Mouse (Mus musculus) fat pad, adult 2 months (tissue): ENCODE results near the gene Scoc.
"Not testable (repeated sequence)": the region's sequence is repeated elsewhere in the genome, so short reads cannot be mapped to it uniquely, and the experiment has no call there.

Source experiments
- DNase-seq: peaks from one replicate; pipeline ENCODE4 v3.0.0-alpha.2; 2011; ENCODE audit warnings: low read depth, low spot score; ENCODE audit errors: extremely low read depth

Gene Scoc

DNA sequence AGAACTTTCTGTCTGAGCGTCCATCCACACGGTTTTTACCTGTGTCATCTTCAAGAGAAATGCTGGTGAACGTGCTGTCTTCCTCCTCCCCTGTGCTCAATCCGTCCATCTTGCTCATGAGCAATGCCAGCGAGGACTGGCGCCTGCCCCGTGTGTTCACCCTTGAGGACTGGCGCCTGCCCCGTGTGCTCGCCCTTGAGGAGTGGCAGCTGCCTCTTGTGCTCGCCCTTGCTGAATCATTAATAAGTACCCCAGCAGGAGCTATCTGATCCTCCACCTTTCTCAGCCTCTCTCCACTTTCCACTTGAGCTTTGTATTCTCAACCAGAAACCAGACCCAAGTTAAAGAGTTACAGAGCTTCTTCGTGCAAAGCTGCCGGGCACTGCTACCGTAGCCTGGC, at the start of gene Scoc:
Gene Scoc (minus strand): TSS at position 170 of the 400 bp plus-strand sequence.
- no peak for DNase-seq

DNA sequence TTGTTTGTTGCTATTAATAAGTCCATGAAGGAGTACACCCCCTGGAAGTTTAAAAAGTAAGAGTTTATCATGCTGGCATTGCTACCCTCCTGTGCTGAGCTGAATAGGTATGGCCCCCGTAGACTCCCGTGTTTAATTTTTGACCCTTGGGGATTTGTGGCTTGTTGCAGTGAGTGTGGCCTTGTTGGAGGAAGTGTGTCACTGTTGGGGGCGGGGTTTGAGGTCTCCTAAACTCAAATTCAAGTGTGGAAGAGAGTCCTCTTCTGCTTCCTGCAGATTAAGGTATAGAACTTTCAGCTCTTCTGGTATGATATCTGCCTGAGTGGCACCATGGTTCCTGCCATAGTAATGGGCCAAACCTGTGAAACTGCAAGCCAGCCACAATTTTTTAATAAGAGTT, 1.4 kb upstream of the Scoc start:
- no peak for DNase-seq

DNA sequence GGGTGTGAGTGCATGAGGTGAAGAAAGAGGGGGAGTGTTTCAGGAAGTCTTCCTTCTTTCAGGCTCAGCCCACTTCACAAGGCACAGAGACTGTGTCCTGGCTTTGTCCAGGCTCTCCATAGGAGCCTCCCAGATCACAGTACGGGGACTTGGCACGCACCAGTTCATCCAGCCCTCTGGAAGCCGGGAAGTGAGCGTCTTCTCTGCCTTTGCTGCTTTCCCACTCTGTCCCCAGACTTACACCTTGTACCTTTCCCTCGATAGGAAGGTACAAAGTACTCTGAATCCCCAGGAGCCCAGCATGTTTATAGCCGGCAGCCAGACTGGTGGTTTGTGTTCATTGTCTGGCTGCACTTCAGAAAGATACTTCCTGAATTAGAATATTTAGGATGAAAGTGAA, 1.1 kb downstream of the Scoc start:
- DNase-seq: no peak

DNA sequence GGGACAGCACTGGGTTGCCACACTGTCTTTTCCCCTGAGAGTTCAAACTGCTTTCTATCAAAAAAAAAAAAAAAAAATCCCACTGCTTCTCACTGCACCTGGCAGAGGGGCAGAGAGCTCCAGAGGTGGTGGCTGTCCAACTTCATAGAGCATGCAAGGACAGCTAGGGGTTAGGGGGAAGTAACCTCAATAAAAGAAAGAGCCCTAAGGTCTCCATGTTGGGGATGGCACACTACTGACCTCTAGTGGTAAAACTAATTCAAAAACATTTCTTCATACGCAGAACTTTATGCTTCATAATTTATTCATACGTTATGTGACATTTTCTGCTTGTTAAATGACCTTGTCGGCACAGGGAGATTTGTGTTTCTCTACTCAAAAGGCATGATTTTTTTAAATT, 7.1 kb downstream of the Scoc start:
- DNase-seq: no peak

DNA sequence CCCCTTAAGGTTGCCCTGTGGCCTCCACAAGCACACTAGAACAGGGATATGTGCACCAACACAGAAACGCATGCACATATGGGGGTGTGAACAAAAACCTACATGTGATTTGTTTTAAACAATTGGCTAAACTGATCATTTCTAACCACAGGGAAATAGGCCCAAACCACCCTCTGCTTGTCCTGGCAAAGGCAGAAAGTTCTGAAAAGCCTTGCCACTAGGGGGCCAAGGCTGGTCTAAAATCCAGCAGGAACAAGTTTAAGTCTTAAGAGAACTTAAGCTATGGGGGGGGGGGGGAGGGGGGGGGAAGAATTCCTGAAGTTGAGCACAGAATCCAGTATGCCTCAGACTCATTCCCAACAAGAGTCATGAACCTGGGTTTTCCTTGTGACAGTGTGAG, 8.2 kb downstream of the Scoc start:
- no peak for DNase-seq

DNA sequence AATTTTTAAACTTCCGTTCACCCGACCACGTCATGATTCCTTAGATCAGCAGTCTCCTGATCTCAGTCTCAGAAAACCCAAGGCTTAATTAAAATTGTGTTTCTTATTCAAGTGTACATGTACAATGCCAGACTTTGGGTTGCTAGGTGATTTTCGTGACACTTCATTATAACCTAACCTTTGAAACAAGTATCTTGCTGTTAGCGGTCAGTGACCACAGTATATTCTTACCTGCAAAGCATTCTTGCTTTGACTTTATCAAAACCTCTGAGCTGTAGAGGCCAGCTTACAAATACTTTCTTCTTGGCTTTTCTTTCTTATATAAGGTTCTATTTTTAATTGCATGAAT, 15.2 kb downstream of the Scoc start:
- DNase-seq: no peak

DNA sequence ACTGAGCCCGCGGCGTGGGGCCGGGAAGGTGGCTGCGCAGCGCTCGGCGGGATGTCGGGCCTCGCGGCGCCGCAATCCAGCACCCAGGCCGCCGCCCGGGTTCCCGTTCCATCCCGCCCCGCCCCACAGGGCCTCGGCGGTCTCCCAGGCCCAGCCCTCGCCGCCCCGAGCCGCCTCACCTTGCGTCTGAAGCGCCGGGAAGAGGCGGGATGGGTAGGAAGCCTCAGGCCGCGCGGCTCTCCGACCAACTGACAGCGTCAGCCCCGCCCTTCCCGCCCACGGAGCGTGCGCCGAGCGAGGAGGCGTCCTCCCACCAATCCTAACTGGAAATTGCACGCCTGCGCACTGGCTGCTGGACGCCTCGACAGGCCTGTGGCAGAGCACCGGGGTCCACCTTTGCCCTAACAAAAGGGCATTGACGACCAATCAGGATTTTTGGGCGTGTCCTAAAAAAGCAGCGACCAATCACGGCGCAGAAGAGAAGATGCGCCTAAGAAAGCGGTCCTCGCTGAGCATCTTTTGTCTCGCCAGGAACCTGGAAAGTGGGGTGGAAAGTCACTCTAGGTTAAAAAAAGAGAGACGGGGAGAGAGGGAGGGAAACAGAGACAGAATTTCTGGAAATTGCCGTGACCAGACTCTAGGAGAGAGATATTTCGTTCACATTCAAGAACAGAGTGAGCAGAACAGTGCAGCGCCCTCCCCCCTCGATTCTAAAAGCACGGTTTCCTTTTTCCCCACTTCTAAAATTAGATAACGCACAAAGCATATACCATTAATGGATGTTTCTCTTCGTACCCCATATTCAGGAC, 15.7 kb downstream of the Scoc start:
- peak; percentile 57 for DNase-seq

DNA sequence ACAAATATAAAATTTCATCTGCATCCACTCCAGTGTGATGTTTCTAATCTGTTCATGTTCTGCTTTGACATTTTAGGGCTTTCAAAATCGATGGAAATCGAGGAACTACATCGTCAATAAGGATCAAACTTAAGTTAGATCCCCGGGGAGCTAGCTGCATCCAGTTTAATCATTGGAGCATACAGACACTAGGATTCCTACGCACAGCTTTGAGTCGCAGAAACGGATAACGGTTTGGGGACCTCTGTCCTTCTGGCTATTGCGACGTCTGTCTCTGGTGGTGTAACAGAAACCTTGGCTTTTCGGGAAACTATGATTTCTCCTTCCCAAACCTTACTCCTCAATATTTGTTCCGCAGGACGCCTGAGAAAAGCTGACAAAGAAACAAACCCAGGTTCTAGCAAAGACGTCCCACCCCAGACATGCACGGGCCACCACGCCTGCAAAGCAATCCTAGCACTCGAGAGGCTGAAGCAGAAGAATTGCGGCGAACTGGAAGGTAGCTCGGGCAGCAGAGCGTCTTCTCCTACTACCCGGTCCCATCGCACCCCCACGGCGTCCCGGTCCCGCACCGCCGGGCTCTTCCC, 16.4 kb downstream of the Scoc start:
- no peak for DNase-seq

DNA sequence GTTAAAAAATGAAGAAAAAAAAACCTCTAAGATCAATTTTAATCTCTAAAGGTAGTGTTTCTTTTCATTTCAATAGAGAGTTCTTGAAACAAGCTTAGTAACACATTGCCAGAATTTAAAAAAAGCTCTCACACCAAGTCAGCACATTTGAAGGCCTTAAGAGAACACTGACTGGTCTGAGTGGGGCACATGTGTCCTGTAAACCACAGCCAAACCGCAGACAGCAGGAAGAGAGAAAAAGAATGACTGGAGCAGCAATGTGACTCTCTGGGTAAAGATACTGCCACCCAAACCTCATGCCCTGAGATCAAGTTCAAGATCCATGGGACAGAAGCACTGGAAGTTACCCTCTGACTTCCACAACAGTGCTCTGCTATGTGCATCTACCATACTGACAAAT, 21.1 kb downstream of the Scoc start:
- no peak for DNase-seq

DNA sequence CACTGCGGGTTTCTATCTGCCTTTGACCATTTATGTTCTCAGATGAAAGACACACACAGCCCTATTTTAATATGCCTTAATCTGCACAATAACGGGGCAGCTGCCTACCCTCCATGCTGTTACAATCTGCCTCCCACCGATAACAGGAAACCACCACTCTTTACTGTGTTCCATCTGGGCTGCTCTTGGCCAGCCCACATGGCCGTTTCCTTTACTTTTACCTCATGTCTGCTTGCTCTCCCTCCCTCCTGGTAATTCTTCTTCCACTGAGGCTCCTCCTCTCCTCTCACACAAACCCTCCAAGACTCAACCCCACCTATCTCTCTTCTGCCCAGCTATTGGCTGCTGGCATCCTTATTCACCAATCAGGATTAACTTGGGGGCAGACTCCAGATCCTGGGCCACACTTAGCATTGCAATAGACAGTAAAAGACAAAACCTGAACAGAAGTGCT, 29.1 kb downstream of the Scoc start:
- no peak for DNase-seq

DNA sequence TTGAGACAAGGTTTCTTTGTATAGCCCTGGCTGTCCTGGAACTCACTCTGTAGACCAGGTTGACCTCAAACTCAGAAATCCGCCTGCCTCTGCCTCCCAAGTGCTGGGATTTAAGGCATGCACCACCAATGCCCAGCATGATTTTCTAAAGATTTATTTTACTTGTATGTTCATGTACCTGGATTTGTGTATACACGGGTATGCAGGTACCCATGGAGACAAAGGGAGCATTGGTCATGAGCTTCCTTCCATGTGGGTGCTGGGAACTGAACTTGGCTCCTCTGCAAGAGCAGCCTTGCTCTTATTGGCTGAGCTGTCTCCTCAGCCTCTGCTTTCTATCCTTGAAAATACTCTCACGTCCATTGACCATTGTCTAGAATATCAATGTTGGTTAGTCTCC, 29.6 kb downstream of the Scoc start:
- not testable (repeated sequence) for DNase-seq

DNA sequence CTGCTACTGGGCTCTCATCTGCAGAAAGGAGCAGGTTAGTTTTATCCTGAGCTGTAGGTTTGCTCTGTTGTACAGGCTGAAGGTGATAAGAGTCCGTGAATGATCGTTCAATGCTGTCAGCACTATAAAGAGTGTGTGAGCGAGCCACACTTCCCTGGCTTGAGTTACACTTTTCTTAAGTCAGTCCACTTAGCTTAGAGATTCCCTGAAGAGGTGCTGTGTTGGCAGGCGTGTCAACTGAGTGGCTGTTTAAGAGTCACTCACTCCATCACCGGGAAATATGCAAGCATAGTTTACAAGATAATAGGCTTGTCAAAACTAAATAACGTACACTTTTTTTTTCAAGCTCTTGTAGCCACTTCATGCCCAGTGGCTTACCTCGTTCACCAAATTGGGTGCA, 31.2 kb downstream of the Scoc start:
- no peak for DNase-seq

DNA sequence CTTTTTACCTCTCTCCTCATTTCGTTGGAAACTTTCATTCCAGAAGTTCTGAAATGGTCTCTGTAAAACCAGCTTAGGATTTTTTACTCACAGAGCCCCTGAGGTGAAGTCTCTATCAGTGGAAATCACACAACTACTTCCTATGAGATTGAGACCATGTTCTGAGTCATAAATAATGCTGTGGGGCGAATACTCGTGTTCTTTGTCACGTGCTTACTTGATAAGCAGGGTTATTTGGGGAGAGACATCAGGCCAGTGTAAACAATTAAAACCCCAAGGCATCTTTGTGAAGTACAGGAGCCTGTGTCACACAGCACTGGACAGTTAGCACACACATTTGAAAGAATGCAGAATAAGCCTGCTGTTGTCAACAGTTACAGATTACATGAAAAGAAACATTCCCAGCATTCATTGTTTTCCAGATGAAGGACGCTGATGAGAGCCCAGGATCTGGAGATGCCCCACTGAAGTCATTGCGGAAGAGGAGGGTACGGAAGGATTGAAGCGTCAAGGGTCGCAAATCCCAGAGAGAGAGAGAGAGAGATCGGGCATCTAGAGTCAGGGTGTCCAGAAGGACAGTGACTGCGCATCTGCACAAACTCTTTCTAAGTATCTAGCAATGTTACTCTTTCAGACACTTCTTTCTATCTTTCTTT, 32.0 kb downstream of the Scoc start:
- no peak for DNase-seq

DNA sequence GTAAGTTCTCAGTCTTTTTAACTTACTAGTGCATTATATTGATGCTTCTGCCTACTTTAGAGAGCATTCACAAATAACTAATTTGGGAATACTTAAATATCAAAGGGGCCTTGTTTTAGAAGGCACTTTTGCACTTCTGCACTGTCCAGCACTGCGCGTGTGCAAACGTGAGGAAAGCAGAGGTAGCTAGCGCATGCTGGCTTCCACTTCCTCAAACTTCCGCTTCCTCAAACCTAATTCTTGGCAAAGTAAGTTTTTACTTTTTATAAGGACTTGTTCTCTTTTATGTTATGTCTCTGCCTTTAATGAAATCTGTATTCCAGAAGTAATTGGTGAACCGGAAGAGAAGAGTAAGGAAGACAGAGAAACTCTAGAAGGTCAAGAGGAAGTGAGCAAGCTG, 33.0 kb downstream of the Scoc start:
- DNase-seq: no peak

DNA sequence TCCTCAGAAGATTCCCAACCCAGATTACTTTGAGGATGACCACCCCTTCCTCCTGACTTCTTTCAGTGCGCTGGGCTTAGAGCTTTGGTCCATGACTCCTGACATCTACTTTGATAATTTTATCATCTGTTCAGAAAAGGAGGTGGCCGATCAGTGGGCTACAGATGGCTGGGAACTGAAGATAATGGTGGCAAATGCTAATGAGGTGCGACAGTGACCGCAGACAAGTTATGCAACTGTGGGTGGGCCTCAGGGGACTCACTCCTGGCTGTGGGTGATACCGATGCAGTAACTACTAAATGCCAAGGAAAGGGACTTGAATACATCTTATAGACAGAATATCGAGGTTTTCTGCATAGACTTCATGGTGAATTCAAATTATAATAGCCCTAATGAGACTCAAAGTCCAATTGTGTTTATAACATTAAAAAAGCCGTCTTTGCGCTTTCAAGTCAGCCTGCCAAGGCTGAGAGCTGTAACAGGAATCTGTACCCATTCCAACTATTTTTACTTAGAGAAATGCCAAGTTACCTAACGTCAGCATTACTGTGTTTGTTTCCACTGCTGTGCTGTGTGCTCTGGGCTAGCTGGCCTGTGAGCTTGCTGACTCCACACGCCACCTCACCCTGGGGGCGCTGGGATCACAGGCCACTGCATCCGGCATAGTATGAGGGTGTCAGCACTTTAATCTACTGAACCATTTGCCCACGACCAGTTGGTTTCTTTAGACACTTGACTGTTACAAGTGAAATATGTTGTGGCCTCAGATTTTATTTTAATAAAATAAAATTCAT, 35.0 kb downstream of the Scoc start:
- DNase-seq: no peak

DNA sequence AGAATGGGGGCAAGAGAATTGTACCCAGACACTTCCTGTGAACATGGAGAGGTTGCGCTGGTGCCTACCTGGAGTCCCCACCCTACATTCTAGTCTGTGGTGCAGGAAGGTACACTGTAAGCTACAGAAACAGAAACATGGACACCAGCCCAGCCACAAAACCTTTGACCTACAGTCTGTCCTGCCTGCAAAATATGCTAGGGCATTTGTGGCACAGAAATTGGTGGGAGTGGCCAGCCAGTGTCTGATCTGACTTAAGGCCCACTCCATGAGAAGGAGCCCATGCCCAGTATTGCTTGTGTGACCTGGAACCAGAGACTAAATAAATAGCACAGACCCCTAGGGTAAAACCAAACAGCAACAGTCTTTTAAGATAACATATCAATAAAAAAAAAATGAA, 36.8 kb downstream of the Scoc start:
- DNase-seq: no peak

DNA sequence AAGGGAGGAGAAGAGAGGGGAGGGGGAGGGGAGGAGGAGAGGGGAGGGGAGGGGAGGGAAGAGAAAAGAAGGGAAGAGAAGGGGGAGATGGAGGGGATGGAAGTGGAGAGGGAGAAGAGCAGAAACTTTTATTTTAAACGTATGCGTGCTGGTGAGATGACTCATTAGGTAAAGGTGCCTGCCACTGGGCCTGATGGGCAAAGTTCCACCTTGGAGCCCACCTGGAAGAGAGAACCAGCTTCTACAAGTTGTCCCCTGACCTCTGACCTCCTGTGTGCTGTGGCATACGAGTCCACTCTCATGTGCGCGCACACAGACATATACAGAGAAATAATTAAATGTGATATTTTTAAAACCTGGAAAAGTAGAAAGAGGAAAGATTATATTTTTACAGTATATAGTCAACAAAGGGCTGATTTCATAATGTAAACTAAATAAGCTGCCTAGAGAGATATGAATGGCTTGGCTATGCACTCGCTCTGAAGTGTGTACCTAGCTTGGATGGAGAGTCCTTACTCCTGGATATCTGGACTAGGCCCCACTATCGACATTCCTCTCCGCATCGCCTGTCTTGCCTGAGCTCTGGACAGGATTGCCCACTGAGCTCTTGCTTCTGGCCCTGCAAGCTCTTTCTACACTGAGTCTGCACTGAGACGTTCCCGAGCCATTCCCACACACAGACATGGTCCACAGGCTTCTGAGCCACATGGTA, 39.2 kb downstream of the Scoc start:
- DNase-seq: no peak

DNA sequence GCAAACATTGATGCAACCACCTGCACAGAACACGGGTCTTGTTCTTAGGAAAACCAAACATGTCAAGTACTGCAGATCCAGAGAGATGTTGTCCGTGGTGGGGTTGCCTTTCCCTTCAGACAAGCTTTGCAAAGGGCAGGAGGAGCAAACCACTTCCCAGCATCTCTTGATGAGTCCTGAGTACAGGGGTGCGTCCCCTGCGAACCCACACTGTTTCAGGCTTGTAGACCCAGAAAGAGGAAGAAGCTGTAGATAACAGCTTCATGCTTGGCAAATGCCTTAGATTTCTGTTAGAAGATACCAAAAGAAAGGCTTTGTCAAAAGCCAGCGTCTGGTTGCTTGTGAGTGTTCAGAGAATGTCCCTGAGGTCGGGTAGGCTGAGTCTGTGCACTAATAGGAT, 40.2 kb downstream of the Scoc start:
- no peak for DNase-seq

DNA sequence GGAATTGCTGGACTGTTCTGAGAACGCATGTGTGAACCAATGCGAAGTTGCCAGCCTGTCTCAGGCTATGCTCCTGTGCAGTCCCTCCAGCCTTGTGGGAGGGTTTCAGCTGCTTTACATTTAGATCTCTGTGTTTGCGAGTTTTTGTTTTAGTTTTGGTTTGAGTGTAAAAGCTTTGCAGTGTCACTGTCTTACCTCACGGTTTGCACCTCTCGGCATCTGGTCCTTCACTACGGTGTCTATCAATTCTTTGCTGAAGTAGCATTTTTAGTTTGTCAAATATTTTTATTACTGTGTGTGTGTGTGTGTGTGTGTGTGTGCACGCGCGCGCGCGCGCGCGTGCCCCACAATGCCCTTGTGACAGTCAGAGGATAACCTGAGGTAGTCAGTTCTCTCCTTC, 41.3 kb downstream of the Scoc start:
- DNase-seq: no peak

DNA sequence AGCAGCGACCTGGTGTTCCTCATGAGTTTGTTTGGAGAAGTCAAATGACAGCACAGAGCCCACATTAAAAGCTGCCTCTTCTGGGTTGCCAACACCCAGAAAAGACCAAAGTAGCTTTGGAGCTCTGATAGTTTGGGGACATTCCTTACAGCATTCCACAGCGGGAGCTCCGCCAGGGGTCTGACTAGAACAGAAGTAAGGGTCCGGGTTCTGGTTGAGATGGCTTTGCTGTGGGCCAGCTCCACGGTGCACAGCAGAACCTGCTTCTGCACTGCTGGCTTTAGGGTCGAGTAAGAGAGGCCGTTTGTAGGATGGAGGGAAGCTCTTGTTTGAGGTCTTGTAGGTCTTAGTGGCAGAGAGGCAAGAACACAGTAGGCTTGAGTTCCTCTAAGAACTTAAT, 49.7 kb downstream of the Scoc start:
- no peak for DNase-seq

DNA sequence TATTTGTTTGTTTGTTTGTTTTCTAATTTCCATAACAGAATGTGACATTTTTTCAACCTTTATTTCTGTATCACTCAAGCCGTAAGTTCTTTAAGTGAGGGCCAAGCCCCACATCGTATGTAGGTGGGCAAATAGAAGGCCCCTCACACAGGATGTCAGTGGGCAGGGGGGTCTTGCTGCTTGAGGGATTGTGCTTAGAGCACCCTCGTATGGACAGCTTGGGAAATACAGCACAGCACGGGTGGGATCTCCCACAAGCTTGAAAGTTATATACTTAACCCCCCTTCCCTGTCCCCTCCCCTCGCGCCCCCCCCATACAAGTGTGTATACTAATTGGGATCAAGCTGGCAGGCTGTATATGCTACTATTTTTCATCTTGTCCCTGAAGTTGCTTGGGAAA, 51.4 kb downstream of the Scoc start:
- DNase-seq: no peak
